Mouse (Mus musculus) ovary, adult 18-20 months (tissue): Measurements from ENCODE around the gene Gprin3.
A peak's percentile ranks its signal among the peaks of the same experiment; 100 is the strongest.

ENCODE experiments used
- DNase-seq: peaks from one replicate; pipeline ENCODE4 v3.0.0; 2022; ENCODE audit warnings: low spot score, mixed read lengths

Gene Gprin3

GRCm38 (mm10) chr6:59425824-59426533 is at the start of gene Gprin3:
Gene Gprin3, minus strand, starts transcription at chr6:59426294.
- peak; percentile 83 for DNase-seq

DNA sequence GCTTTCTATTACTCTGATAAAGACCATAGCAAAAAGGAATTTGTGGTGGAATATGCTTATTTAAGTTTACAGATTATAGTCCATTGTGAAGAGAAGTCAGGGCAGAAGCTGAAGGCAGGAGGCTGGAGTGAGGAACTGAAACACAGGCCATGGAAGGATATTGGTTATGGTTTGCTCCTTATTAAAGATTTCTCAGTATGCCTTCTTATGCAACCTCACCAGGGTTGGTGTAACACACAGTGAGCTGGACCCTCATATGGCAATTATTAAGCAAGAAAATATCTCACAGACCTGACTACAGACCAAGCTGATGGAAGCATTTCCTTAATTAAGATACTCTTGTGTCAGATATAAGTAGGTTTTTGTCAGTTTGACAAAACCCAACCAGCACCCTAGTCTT is 32.8 kb upstream of the Gprin3 start:
- DNase-seq, result no peak

GRCm38 (mm10) chr6:59456116-59456515 is 30.0 kb upstream of the Gprin3 start:
- DNase-seq, result no peak

DNA sequence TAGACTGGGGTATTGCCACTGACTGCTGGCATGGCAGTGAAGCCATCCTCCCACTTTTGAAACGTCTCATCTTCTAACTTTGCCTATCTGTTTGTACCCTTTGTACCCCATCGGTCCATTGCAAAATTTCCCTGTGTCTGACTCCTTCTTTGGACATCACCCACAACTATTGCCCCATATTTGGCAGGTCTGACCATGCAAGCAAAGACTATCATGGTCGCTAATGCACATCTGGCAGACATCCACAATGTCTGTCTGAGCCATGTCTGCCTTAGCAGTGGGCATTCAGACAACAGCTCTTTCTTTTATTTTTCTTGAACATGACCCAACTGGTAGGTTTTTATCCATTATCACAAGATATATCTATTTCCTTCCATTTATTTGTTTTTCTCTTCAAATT is 25.3 kb upstream of the Gprin3 start:
- DNase-seq, result no peak

GRCm38 (mm10) chr6:59445101-59445503 is 19.0 kb upstream of the Gprin3 start:
- DNase-seq, result no peak

DNA sequence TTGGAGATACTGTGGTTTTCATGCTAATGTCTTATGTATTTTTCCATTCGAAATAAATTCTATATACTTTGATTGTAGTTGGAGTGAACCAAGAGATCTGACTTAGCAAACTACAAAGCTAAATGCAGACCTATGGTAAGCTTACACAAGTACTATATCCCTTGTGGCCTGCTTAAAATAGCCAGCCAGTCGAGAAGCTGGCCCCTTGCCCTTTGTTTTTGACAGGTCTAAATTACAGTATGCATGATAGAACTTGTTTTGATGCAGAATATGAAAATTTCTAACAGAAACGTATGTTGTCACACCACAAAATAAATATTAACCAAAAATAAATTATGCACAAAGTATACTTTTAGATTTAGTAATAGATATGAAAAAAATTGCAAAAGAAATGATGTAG is 9.8 kb upstream of the Gprin3 start:
- DNase-seq, result no peak

DNA sequence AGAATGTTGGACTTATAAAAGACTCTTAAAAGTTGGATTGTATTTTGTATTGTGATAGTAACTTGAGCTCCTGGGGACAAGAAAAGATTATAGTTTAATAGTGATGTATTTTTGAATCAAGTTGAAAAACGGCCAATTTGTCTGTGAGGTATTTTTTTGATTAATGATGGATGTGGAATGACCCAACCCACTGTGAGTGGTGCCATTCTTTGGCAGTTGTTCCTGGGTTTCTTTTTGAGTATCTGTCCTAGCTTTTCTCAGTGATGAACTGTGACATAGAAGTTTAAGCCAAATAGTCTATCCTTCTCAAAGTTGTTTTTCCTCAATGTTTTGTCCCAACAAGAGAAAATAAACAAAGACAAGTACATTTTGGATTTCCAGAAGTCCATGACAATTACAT is 7.0 kb upstream of the Gprin3 start:
- DNase-seq, result no peak

DNA sequence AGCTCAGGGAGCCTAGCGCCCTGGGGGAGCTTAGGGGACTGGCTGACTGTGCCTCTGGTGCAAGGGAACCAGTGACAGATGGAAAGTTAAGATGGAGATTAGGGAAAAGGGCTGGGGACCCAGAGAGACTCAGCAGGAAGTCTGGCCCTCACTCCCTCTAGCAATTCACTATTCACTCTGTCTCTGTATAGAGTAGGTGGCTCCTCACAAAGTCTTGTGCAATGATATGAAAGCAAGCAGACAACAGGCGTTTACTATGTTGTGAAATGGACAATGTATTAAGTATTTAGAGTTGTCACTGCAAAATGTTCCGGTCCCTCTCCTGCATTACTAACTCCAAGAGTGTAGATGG is 416 bp upstream of the Gprin3 start:
- DNase-seq, result no peak

GRCm38 (mm10) chr6:59424871-59425740 is 988 bp downstream of the Gprin3 start:
- DNase-seq, result no peak

- no peak for DNase-seq
These were observed 2.3 kb downstream of the Gprin3 start for GRCm38 (mm10) chr6:59423836-59424235.

DNA sequence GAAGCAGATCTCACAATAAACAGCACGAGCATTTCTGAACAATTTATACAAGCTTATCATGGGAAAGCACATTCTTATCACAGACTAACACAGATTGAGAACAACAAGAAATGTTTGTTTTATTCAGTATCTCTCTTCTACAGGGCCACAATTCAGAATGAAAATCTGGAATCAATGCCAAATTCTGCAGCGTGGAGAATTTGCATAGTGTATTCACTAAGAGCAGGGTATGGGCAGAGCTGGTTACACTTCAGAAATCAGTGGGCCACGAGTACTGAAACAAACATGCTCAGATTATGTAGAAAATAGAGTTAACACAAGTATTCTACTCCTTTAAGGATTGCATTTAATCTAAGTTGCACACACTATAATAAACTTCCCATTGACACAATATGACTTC is 6.8 kb downstream of the Gprin3 start:
- no peak for DNase-seq

DNA sequence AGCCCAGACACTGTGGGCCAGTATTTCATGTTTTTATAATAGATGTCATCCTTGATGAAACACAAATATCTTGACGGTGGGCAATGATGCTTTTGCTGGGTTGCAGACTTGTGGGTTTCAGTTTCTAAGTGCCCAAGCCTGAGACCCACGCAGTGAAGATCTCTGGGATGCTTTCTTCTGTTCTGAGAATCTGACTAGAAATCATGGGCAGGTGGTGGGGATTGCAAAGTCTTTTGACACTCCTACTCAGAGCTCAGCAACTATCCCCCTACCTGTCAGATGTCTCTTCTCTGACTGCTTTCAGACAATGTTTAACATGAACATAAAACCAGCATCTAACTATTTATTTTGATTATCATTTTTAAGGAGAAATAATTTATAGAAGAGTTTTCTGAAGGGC is 7.4 kb downstream of the Gprin3 start:
- DNase-seq, result no peak

DNA sequence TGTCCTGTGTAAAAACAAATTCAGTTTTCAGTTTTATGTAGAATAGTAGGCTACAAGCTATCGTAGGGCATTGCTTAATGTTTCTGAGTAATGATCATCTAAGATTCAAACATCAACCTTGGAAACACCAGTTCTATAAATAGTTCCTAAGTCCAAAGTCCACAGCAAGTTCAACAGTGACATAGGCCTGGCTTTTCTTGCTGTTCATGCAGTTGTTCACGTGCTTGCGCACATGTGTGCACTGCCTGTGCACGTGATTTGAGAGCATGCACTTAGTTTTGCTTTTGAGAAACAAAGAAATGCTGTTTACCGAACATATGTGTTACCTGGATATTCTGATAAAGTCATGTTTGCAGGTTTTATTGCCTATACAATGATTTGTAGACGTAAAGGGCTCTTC is 11.3 kb downstream of the Gprin3 start:
- DNase-seq, result no peak

GRCm38 (mm10) chr6:59412417-59413346 is 13.4 kb downstream of the Gprin3 start:
- no peak for DNase-seq

- DNase-seq, result no peak
These were observed 16.9 kb downstream of the Gprin3 start for GRCm38 (mm10) chr6:59409001-59409700.

DNA sequence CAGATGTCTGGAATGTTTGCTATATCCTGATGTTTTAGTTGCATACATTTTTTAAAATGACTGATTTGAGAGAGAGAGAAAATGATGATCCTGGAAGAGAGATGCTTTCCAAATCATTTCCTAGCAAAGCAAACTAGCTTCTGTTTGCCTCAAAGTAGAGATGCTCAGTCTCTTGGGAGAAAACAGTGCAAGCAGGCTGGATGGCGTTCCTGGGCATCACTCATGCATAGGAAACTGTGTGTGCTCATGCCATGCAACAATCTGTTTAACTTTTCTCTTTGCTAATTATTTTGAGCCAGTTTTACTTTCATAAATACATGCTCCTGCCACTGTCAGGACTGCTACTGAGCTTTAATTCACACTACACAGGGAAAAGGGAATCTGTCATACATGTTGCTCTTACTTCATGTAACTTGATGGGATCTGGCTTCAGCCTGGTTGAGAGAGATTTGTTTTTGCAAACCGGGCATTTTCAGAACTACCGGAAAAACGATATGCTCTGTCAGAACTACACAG is 18.6 kb downstream of the Gprin3 start:
- no peak for DNase-seq

DNA sequence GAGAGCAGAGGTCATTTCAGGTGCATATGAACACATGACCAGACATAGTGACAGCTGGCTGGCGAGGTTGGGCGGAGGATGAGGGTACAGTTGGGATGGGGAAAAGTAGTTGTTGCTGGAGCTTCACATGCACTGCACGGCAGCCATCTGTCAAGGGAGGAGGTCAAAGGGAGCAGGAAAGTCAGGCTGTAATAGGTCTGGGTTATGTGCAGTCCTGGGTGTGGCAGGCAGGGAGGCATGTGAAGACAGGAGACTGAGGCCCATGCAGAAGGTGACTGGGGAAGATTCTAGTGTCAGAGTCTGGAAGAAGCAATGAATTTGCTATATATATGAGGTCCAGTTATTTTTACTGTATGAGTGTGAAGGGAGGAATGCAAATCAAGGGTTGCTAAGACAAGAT is 35.9 kb downstream of the Gprin3 start:
- DNase-seq, result no peak

- DNase-seq, result no peak
These were observed 60.8 kb downstream of the Gprin3 start for GRCm38 (mm10) chr6:59365300-59365699.

DNA sequence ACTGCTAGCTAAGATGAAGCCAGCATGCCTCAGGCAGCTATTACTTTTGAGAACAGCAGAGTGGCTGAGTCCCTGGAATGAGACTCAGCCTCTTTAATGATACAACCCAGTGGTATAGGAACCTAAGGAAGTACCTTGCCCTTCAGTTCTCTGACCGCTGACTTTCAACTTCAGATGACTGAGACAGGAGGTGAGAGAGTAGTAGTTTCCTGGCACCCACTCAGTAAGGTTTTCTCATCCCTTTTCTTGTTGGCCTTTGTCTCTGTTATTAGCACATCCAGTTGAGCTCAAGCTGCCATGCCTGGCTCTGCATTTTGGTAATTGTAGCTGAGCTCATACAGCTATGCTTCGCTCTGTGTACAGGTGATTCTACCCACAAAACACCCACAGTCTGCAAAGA is 62.8 kb downstream of the Gprin3 start:
- no peak for DNase-seq

DNA sequence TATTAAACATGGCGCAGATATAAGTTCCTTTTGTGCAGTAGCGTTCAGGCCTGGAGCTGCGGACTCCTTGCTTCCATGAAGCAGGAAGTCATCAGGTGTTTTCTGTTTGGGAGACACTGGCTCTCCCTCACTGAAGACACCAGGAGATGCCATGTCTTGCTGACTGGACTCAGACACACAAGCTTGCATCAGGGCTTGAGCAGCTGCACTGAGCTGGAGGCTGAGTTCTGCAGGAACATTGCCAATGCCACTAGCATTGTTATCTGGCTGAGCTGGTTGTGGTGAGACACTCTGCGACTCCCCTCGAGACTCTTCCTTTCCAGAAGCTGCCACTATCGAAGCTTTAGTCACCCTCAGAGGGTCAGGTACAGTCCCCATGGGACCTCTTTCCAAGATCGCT is 71.2 kb downstream of the Gprin3 start:
- no peak for DNase-seq

GRCm38 (mm10) chr6:59351108-59351789 is 74.8 kb downstream of the Gprin3 start:
- no peak for DNase-seq
